Mouse (Mus musculus) T-cell, adult 2 months (primary cell): Measurements from ENCODE around the gene Crip2.

Experiments
- DNase-seq: peaks from one replicate; pipeline ENCODE4 v3.0.0; 2022; ENCODE audit warnings: low spot score

The Crip2 gene

DNA sequence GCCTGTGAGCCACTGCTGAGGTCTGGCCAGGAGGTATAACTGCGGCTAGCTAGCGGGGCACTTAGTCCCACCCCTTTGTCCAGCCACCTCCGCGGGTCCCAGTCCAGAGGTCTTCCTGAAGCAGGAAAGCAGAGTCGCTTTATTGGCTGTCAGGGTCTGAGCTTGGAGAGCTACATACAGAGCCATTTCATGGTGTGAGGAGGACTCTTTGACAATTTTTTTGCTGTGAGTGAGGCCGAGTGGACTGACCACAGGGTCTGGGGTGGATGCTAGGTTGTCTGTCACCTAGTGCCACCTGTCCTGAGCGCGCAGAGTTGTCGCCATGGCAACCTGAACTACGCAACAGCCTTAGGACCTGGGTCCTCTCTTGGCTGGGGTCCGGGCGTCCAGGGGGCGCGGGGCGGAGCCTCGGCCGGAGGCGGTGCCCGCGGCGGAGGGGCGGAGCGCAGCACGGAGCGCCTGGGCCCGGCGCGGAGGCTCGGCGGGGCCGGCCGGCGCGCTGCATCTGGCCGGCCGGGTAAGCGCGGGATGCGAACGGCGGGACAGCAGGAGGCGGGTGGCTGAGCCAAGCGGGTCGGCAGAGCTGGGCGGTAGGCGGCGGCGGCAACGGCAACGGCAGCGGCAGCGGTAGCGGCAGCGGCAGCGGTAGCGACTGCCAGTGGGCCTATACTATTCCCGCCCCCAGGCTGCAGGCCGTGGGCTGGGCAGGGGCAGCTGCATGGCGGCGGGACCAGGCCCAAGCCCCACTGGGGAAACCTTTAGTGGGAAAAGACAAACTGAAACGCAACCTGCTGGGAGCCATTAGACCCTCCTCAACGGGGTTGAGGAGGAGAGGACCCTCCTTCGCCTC is 45.6 kb downstream of the Crip2 start, which contains the start of gene Tmem121:
TSS of gene Tmem121 (plus strand) at position 489 of the 850 bp plus-strand sequence.
- DNase-seq: no peak

- no peak for DNase-seq
Measured at GRCm38 (mm10) chr12:113186326-113187010, 46.4 kb downstream of the Crip2 start.

DNA sequence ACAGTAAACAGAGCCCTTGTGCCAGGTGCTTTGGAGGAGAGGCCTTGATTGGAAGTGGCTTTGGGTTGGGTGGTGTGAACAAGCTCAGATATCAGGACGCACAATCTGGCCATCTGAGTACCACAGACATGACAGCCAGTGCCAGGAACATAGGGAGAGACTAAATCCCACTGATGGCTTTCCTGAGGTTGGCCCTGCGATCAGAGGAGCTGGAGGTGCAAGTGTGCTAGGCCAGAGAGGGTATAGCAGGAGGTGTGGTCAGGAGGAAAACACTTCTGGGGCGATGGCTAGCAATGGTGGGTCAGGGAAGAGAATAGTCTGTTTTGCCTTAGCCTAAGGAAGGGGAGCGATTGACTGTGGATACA is 47.0 kb downstream of the Crip2 start:
- DNase-seq: no peak

- peak; percentile 79 for DNase-seq
Measured at GRCm38 (mm10) chr12:113187584-113188295, 47.7 kb downstream of the Crip2 start.

- no peak for DNase-seq
Measured at GRCm38 (mm10) chr12:113188349-113189055, 48.5 kb downstream of the Crip2 start.

DNA sequence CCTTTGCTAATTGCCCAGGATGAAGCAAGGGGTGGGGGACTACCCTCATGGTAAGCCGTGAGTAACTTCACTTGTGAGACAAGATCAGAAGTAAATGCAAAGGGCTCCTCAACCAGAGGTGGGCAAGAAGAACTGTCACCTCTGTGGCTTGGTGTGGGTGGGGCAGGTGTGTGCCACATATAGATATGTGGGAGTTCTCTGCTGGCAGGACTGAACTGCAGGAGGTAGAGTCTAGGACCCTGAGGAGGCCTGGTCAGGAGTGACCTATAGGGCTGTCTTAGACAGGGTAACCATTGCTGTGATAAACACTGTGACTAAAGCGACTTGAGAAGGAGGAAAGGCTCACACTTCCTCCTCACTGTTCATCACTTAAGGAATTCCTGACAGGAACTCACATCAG is 53.4 kb downstream of the Crip2 start:
- no peak for DNase-seq
